Mouse (Mus musculus) bone marrow macrophage, adult 2 months (primary cell): ENCODE data around the gene Grifin. TPM values are rescaled to one million over a fixed set of nuclear protein-coding genes. Genes with fewer than 3 reads are reported as not detected.

ENCODE experiments used
- H3K27ac ChIP-seq: 2 replicates; pipeline ENCODE4 v1.5.1; 2012; ENCODE audit warnings: low read depth, low read length; ENCODE audit not compliant: insufficient read depth
- H3K4me1 ChIP-seq: 2 replicates; pipeline ENCODE4 v1.6.1; 2012; ENCODE audit warnings: low read length; ENCODE audit not compliant: control insufficient read depth, insufficient read depth
- H3K4me3 ChIP-seq: 2 replicates; pipeline ENCODE4 v1.5.1; 2012; ENCODE audit warnings: mild to moderate bottlenecking, low read length, moderate library complexity; ENCODE audit not compliant: insufficient read depth
- CTCF ChIP-seq: IDR thresholded peaks from 2 replicates; pipeline ENCODE4 v1.5.1; 2012; ENCODE audit warnings: low read depth, mild to moderate bottlenecking, low read length, moderate library complexity
- POLR2A ChIP-seq: IDR thresholded peaks from 2 replicates; pipeline ENCODE4 v1.6.1; 2012; ENCODE audit warnings: mild to moderate bottlenecking, low read depth, low read length, borderline replicate concordance
- polyA plus RNA-seq: library from polyadenylated mRNA; stranded (reverse); fragments of >200 nt; gene quantifications from 2 replicates; pipeline ENCODE4 v1.2.4, GENCODE M21; 2012; ENCODE audit not compliant: missing spikeins, insufficient read depth, insufficient read length

Grifin gene
- polyA plus RNA-seq, 1 experiment, result not detected

GRCm38 (mm10) chr5:140556859-140557258 lies 8.0 kb downstream of the Grifin start:
- Histone ChIP-seq H3K4me3 (no peak overlapping the region), H3K27ac (no peak overlapping the region), H3K4me1 (no peaks in the 10 kb centered on the region)
- no peak for TF ChIP-seq CTCF
- TF ChIP-seq POLR2A, result no peak

DNA sequence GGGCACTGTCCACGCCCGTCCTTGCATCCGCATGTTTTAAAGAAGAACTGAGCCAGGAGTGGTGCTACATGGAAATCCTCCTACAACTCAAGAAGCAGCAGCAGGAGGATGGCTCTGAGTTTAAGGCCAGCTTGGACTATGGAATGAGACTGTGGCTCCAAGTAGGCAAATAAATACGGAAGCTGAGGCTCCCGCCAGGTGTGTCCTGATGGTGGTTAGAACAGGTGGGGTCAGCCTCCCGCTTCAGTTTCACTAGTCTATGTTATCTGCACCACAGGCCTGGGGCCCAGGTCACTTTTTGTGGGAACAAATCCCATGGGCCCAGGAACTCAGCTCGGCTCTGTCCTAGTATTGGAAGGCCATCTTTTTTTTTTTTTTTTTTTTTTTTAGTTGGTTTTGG lies 11.2 kb downstream of the Grifin start:
- no peak overlapping the region for H3K27ac ChIP-seq
- no peak overlapping the region for H3K4me3 ChIP-seq
- no peaks in the 10 kb centered on the region for H3K4me1 ChIP-seq
- TF ChIP-seq POLR2A (no peak), CTCF (no peak)

DNA sequence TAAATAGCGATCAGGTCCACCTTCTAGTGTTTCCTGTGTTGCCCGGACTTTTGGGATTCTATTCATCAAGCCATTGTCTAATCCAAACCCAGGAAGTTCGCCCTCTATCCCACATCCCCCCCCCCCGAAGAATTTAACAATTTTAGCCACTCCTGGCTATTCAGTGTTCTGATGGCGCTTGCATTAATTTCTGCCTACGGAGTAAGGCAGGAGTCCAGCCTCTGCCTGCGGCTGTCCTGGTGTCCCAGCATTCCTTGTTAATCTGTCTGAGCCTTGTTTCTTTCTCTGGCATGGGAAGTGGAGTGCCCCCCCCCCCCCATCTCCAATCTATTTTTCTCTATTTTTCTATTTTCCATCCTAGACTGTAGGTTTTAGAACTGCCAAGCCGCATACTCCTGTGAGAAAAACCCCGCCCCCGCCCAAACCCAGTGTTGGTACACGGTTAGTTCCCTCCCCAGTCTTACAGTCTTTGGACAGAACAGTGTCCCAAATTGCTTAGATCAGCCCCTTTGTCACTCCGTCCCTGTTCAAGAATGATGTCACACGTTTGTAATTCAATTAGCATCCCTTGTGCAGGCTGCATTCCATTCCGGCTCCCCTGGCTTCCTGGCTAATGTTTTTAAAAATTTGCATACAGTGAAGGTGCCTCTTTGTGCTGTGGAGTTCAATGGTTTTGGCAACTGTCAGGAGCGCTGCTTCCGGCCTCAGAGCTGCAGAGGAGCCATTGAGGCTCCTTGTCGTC lies 15.4 kb downstream of the Grifin start:
- no peaks in the 10 kb centered on the region for H3K4me1 ChIP-seq
- H3K27ac ChIP-seq, result no peak overlapping the region
- no peak overlapping the region for H3K4me3 ChIP-seq
- TF ChIP-seq CTCF, result no peak
- no peak for TF ChIP-seq POLR2A

- Histone ChIP-seq H3K4me1 (no peaks in the 10 kb centered on the region), H3K4me3 (no peak overlapping the region)
- TF ChIP-seq CTCF, result peak; percentile 39; the same call in 1 of the 2 replicates
- TF ChIP-seq POLR2A, result no peak
These were observed 18.5 kb downstream of the Grifin start for GRCm38 (mm10) chr5:140546332-140546731.

DNA sequence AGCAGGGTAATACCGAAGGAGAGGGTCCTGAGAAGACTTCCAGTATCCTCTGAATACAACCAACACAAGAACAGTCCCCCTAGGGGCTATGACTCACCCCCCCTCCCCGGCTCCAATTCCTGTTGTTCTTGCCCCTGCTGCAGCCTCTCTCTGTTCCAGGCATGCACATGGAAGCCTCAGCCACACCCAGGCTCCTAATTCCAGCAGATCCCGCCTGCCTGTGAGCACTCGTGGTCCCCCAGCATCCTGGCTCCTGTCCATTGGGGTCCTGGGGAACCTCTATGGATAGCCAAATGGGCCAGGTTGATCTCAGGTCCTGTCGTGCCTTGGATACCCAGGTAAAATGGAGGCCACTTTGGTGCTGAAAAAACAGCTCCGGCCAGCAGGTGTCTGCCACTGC lies 19.2 kb downstream of the Grifin start:
- no peak overlapping the region for H3K27ac ChIP-seq
- H3K4me3 ChIP-seq, result no peak overlapping the region
- H3K4me1 ChIP-seq, result no peaks in the 10 kb centered on the region
- TF ChIP-seq POLR2A (no peak), CTCF (no peak)

More at GRCm38 (mm10) chr5:140546332-140546731, 18.5 kb downstream of the Grifin start:
- H3K27ac ChIP-seq, result no peak overlapping the region

- H3K27ac ChIP-seq, result no peak overlapping the region
- TF ChIP-seq POLR2A, result no peak
These were observed 21.9 kb downstream of the Grifin start for GRCm38 (mm10) chr5:140542811-140543575.

GRCm38 (mm10) chr5:140540106-140540505 lies 24.8 kb downstream of the Grifin start:
- no peak for TF ChIP-seq POLR2A
- TF ChIP-seq CTCF, result peak; percentile 85
- no peak overlapping the region for H3K27ac ChIP-seq
- no peaks in the 10 kb centered on the region for H3K4me1 ChIP-seq
- H3K4me3 ChIP-seq, result no peak overlapping the region

More at GRCm38 (mm10) chr5:140542811-140543575, 21.9 kb downstream of the Grifin start:
- no peak overlapping the region for H3K4me3 ChIP-seq
- H3K4me1 ChIP-seq, result no peaks in the 10 kb centered on the region

GRCm38 (mm10) chr5:140538111-140538683 lies 26.7 kb downstream of the Grifin start:
- no peak overlapping the region for H3K27ac ChIP-seq

DNA sequence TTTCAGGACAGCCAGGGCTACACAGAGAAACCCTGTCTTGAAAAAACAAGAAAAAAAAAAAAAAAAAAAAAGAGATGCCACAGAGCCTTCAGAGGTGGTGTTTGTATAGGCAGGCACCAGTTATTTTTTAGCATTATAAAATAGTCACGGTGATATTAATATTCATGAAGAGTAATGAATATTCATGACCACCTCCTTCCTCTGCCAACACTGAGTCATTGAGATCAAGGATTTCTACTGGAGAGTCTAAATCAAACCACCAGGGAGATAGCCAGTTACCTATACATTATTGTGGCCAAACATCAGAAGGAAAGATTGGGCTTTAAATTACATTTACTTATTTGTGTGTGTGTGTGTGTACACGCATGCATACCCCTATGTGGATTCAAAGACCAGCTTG lies 38.1 kb downstream of the Grifin start:
- Histone ChIP-seq H3K4me3 (no peak overlapping the region), H3K4me1 (no peaks in the 10 kb centered on the region), H3K27ac (no peak overlapping the region)
- TF ChIP-seq CTCF (no peak), POLR2A (no peak)

More at GRCm38 (mm10) chr5:140538111-140538683, 26.7 kb downstream of the Grifin start:
- no peak overlapping the region for H3K4me3 ChIP-seq
- TF ChIP-seq POLR2A, result no peak
- no peak for TF ChIP-seq CTCF
- no peaks in the 10 kb centered on the region for H3K4me1 ChIP-seq

- H3K4me1 ChIP-seq, result peaks cover 2% of the 10 kb centered on the region; the same call in 1 of the 2 replicates
- no peak overlapping the region for H3K4me3 ChIP-seq
- no peak overlapping the region for H3K27ac ChIP-seq
- no peak for TF ChIP-seq POLR2A
- no peak for TF ChIP-seq CTCF
These were observed 43.7 kb downstream of the Grifin start for GRCm38 (mm10) chr5:140521196-140521595.
